In genomic region chr2:173682773-173683172, GRCm38 (mm10) we compare ENCODE assay signal across 26 mouse cellular contexts. TPM values are rescaled to one million over a fixed set of nuclear protein-coding genes. Genes with fewer than 3 reads are reported as not detected.
DNase-seq lines count a peak whose midpoint lies in the region; ATAC-seq and TF ChIP-seq lines count a peak whose summit lies in the region.
"Had no signal": no experiment of that assay in that cellular context is flagged by ENCODE, and none has a peak within 500 bp of the region (broad histone marks: within the 10 kb centered on the region; RNA-seq: fewer than 3 reads in every experiment).

No protein-coding gene starts in this region.

- H3K4me2 ChIP-seq in heart, postnatal 0 days (ENCODE audit: low read depth, low read length) = no peak overlapping the region
- no peak overlapping the region for H3K4me2 ChIP-seq in liver, embryonic 12.5 days
- H3K4me2 ChIP-seq in liver, embryonic 13.5 days = no peak overlapping the region
- no peak overlapping the region for H3K4me2 ChIP-seq in neural tube, embryonic 15.5 days

- no peak for TF ChIP-seq CTCF in heart, postnatal 0 days (IDR thresholded peaks at IDR 0.05; ENCODE audit: low read depth)

- 42% methylated on average over 10 of the region's 10 CpGs for WGBS in heart, postnatal 0 days
- WGBS in liver, embryonic 12.5 days (ENCODE audit: insufficient replicate concordance) = 67% methylated on average over 10 of the region's 10 CpGs
- 55% methylated on average over 10 of the region's 10 CpGs for WGBS in liver, embryonic 13.5 days (ENCODE audit: insufficient replicate concordance)
- WGBS in neural tube, embryonic 15.5 days = 42% methylated on average over 10 of the region's 10 CpGs

- H3K9me3 ChIP-seq in heart, postnatal 0 days (replicated peaks; ENCODE audit: control insufficient read depth, low read length) = no peaks in the 10 kb centered on the region
- H3K9me3 ChIP-seq in liver, embryonic 12.5 days (replicated peaks) = no peaks in the 10 kb centered on the region
- no peaks in the 10 kb centered on the region for H3K9me3 ChIP-seq in liver, embryonic 13.5 days (replicated peaks)
- H3K9me3 ChIP-seq in neural tube, embryonic 15.5 days (replicated peaks) = no peaks in the 10 kb centered on the region

- TF ChIP-seq EP300 in heart, postnatal 0 days (IDR thresholded peaks at IDR 0.05; ENCODE audit: low read depth) = no peak

- H3K4me3 ChIP-seq in heart, postnatal 0 days (ENCODE audit: low read depth, low read length) = no peak overlapping the region
- no peak overlapping the region for H3K4me3 ChIP-seq in liver, embryonic 12.5 days
- no peak overlapping the region for H3K4me3 ChIP-seq in liver, embryonic 13.5 days (replicated peaks)
- no peak overlapping the region for H3K4me3 ChIP-seq in neural tube, embryonic 15.5 days (replicated peaks)

- H3K27ac ChIP-seq in heart, postnatal 0 days (ENCODE audit: low read depth) = no peak overlapping the region
- H3K27ac ChIP-seq in liver, embryonic 12.5 days = no peak overlapping the region
- no peak overlapping the region for H3K27ac ChIP-seq in liver, embryonic 13.5 days
- H3K27ac ChIP-seq in neural tube, embryonic 15.5 days (replicated peaks) = no peak overlapping the region

- H3K36me3 ChIP-seq in heart, postnatal 0 days (replicated peaks; ENCODE audit: control insufficient read depth, insufficient read depth, low read length) = no peaks in the 10 kb centered on the region
- peaks cover 17% of the 10 kb centered on the region for H3K36me3 ChIP-seq in liver, embryonic 12.5 days
- peaks cover 8% of the 10 kb centered on the region for H3K36me3 ChIP-seq in liver, embryonic 13.5 days
- no peaks in the 10 kb centered on the region for H3K36me3 ChIP-seq in neural tube, embryonic 15.5 days

- no peak for DNase-seq in heart, postnatal 0 days (ENCODE audit: low spot score)
- no peak for DNase-seq in heart, postnatal 25 days (ENCODE audit: low spot score)
- DNase-seq in liver = no peak
- no peak for DNase-seq in liver, embryonic 13.5 days
- DNase-seq in retina, postnatal 1 day = peak; percentile 6
- no peak for DNase-seq in spleen, postnatal 10 days (ENCODE audit: low spot score in 2 of 2)
- DNase-seq: cerebellum, adult 11-12 months; cerebellum, postnatal 36 days; gastrocnemius, postnatal 10 days; lung, postnatal 10 days; right cerebral cortex, postnatal 4 days; thymus, postnatal 36 days had no signal

- no peaks in the 10 kb centered on the region; the same call in 1 of the 2 replicates for H3K4me1 ChIP-seq in heart, postnatal 0 days (ENCODE audit: control insufficient read depth, insufficient read depth)
- peaks cover 35% of the 10 kb centered on the region for H3K4me1 ChIP-seq in liver, embryonic 12.5 days
- H3K4me1 ChIP-seq in liver, embryonic 13.5 days (replicated peaks) = peaks cover 28% of the 10 kb centered on the region
- H3K4me1 ChIP-seq in neural tube, embryonic 15.5 days = peaks cover 16% of the 10 kb centered on the region

- peak; percentile 39; the same call in 1 of the 2 replicates for ATAC-seq in heart, postnatal 0 days (ENCODE audit: insufficient read depth, low read depth)
- ATAC-seq in liver, embryonic 12.5 days = peak; percentile 33; the same call in 1 of the 2 replicates
- peak; percentile 49 for ATAC-seq in liver, embryonic 13.5 days (ENCODE audit: low read depth)
- ATAC-seq in neural tube, embryonic 15.5 days (ENCODE audit: low FRiP score) = no peak
- ATAC-seq: forebrain, embryonic 16.5 days; inflammation-experienced regulatory T-cells, adult 6 months; Patski had no signal

- H3K27me3 ChIP-seq in heart, postnatal 0 days (ENCODE audit: control insufficient read depth, insufficient read depth, low read length) = no peaks in the 10 kb centered on the region
- H3K27me3 ChIP-seq in liver, embryonic 12.5 days (replicated peaks) = no peaks in the 10 kb centered on the region
- H3K27me3 ChIP-seq in liver, embryonic 13.5 days = no peaks in the 10 kb centered on the region
- H3K27me3 ChIP-seq in neural tube, embryonic 15.5 days (replicated peaks) = no peaks in the 10 kb centered on the region
- H3K27me3 ChIP-seq: Patski had no signal

- intact Hi-C loops in heart, postnatal 25 days (cut with DNase I) = no loop called here

- no peak overlapping the region for H3K9ac ChIP-seq in heart, postnatal 0 days (replicated peaks; ENCODE audit: low read depth, low read length)
- no peak overlapping the region for H3K9ac ChIP-seq in liver, embryonic 12.5 days
- H3K9ac ChIP-seq in liver, embryonic 13.5 days = no peak overlapping the region
- H3K9ac ChIP-seq in neural tube, embryonic 15.5 days (replicated peaks) = no peak overlapping the region

RNA-seq across cellular contexts. Expression of gene Rab22a, which starts 23.2 kb away (rescaled TPM):
- total RNA-seq in heart, postnatal 0 days (2014; rRNA removed; ENCODE audit: low replicate concordance) = 18.2 and 25.2 TPM in 2 replicates
- 30.8 and 31.4 TPM in 2 replicates for polyA plus RNA-seq in heart, postnatal 0 days (2015; fragmentation: Nextera tagmentation; extraction: Ambion mirVana)
- 10 to 100 TPM; 33.8 to 34.3 TPM for total RNA-seq in heart, postnatal 25 days (2021)
- 21.5 and 25.6 TPM in 2 replicates for polyA plus RNA-seq in liver, embryonic 12.5 days (2016; fragmentation: Nextera tagmentation; extraction: Ambion mirVana)
- 14.5 and 18.2 TPM in 2 replicates for polyA plus RNA-seq in liver, embryonic 13.5 days (2015; fragmentation: Nextera tagmentation; extraction: Ambion mirVana)
- 30.9 and 32.7 TPM in 2 replicates for polyA plus RNA-seq in neural tube, embryonic 15.5 days (2015; fragmentation: Nextera tagmentation; extraction: Ambion mirVana)

RNA-seq across cellular contexts. Expression of gene 1700010B08Rik, which starts 36.4 kb away (rescaled TPM):
- not detected in 2 replicates for total RNA-seq in heart, postnatal 0 days (2014; rRNA removed; ENCODE audit: low replicate concordance)
- not detected in 2 replicates for polyA plus RNA-seq in heart, postnatal 0 days (2015; fragmentation: Nextera tagmentation; extraction: Ambion mirVana)
- not detected for total RNA-seq in heart, postnatal 25 days (2021)
- not detected in 2 replicates for polyA plus RNA-seq in liver, embryonic 12.5 days (2016; fragmentation: Nextera tagmentation; extraction: Ambion mirVana)
- not detected in 2 replicates for polyA plus RNA-seq in liver, embryonic 13.5 days (2015; fragmentation: Nextera tagmentation; extraction: Ambion mirVana)
- polyA plus RNA-seq in neural tube, embryonic 15.5 days (2015; fragmentation: Nextera tagmentation; extraction: Ambion mirVana) = not detected in 2 replicates
- total RNA-seq: gastrocnemius, postnatal 10 days; heart, postnatal 10 days; layer of hippocampus, adult 8-10 months; left cerebral cortex, postnatal 10 days; midbrain, postnatal 0 days had no signal
- polyA plus RNA-seq: brain, embryonic 14.5 days; embryonic facial prominence, embryonic 11.5 days; forebrain, embryonic 16.5 days; inflammation-experienced regulatory T-cells, adult 6 months; kidney, embryonic 16.5 days; limb, embryonic 14.5 days; midbrain, postnatal 0 days; neural tube, embryonic 11.5 days; Patski had no signal

RNA-seq across cellular contexts. Expression of gene Vapb, which starts 54.5 kb away (rescaled TPM):
- total RNA-seq in heart, postnatal 0 days (2014; rRNA removed; ENCODE audit: low replicate concordance) = 25.8 and 26.8 TPM in 2 replicates
- polyA plus RNA-seq in heart, postnatal 0 days (2015; fragmentation: Nextera tagmentation; extraction: Ambion mirVana) = 11.2 and 11.9 TPM in 2 replicates
- 100 to 1,000 TPM; 128 TPM for total RNA-seq in heart, postnatal 25 days (2021)
- 7.3 and 8.9 TPM in 2 replicates for polyA plus RNA-seq in liver, embryonic 12.5 days (2016; fragmentation: Nextera tagmentation; extraction: Ambion mirVana)
- polyA plus RNA-seq in liver, embryonic 13.5 days (2015; fragmentation: Nextera tagmentation; extraction: Ambion mirVana) = 5.7 and 6.5 TPM in 2 replicates
- 16.4 and 19.9 TPM in 2 replicates for polyA plus RNA-seq in neural tube, embryonic 15.5 days (2015; fragmentation: Nextera tagmentation; extraction: Ambion mirVana)
